Mouse (Mus musculus) fat pad, adult 2 months (tissue): ENCODE data around the gene Shank2.

ENCODE experiments used
- DNase-seq: peaks from one replicate; pipeline ENCODE4 v3.0.0-alpha.2; 2011; ENCODE audit warnings: low read depth, low spot score; ENCODE audit errors: extremely low read depth

Shank2 gene

GRCm38 (mm10) chr7:144411967-144412906 lies 410.5 kb downstream of the Shank2 start:
- no peak for DNase-seq

- no peak for DNase-seq
Measured at GRCm38 (mm10) chr7:144414632-144415031, 412.9 kb downstream of the Shank2 start.

- DNase-seq: no peak
Measured at GRCm38 (mm10) chr7:144415795-144416194, 414.1 kb downstream of the Shank2 start.

- no peak for DNase-seq
Measured at GRCm38 (mm10) chr7:144417234-144417633, 415.5 kb downstream of the Shank2 start.

GRCm38 (mm10) chr7:144417644-144418343 lies 416.1 kb downstream of the Shank2 start:
- DNase-seq: no peak

- no peak for DNase-seq
Measured at GRCm38 (mm10) chr7:144420552-144420951, 418.8 kb downstream of the Shank2 start.

GRCm38 (mm10) chr7:144421478-144421877 lies 419.8 kb downstream of the Shank2 start:
- DNase-seq: no peak

GRCm38 (mm10) chr7:144425953-144426352 lies 424.2 kb downstream of the Shank2 start:
- no peak for DNase-seq

- DNase-seq: no peak
Measured at GRCm38 (mm10) chr7:144426594-144426993, 424.9 kb downstream of the Shank2 start.

- DNase-seq: no peak
Measured at GRCm38 (mm10) chr7:144427460-144427859, 425.7 kb downstream of the Shank2 start.

GRCm38 (mm10) chr7:144432920-144433319 lies 431.2 kb downstream of the Shank2 start:
- no peak for DNase-seq

- no peak for DNase-seq
Measured at GRCm38 (mm10) chr7:144438811-144439210, 437.1 kb downstream of the Shank2 start.

GRCm38 (mm10) chr7:144441466-144441865 lies 439.7 kb downstream of the Shank2 start:
- no peak for DNase-seq

GRCm38 (mm10) chr7:144441976-144442375 lies 440.2 kb downstream of the Shank2 start:
- DNase-seq: no peak

GRCm38 (mm10) chr7:144444788-144445187 lies 443.1 kb downstream of the Shank2 start:
- DNase-seq: no peak

- no peak for DNase-seq
Measured at GRCm38 (mm10) chr7:144447146-144447545, 445.4 kb downstream of the Shank2 start.

GRCm38 (mm10) chr7:144448186-144448585 lies 446.5 kb downstream of the Shank2 start:
- no peak for DNase-seq

- peak; percentile 54 for DNase-seq
Measured at GRCm38 (mm10) chr7:144449637-144450570, 448.2 kb downstream of the Shank2 start.

- no peak for DNase-seq
Measured at GRCm38 (mm10) chr7:144450661-144451060, 448.9 kb downstream of the Shank2 start.

- no peak for DNase-seq
Measured at GRCm38 (mm10) chr7:144458881-144459280, 457.2 kb downstream of the Shank2 start.
